Mouse (Mus musculus): ENCODE measurements around the gene Gimap3. TPM values are rescaled to one million over a fixed set of nuclear protein-coding genes. Genes with fewer than 3 reads are reported as not detected.

The Gimap3 gene
- polyA plus RNA-seq, 1 experiment from 2014 or later: 0.14 TPM

DNA sequence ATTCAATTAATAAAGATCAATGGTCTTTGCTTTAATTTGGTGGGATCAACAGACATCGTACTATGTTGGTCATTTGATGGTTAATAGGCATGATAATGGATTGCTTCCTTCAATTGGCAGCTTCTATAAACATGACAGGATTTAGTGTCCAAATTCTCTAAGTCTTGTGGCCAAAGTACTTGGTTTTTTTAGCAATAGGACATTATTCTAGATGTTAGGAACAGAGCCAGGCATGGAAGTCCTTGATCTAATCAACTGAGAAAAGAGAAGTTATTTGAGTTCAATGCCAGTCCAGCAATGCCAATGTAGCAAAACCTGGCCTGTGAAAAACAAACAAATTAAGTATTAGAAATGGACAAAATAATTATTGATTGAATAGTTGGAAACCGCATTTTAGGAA is 14.9 kb upstream of the Gimap3 start:
- 53% methylated on average over 2 of the region's 2 CpGs for WGBS
- no peak for ATAC-seq (ENCODE audit: insufficient read depth, low FRiP score)
- H3K4me2 ChIP-seq (ENCODE audit: low read depth, low read length): no peak overlapping the region
- H3K36me3 ChIP-seq (ENCODE audit: control insufficient read depth, insufficient read depth, low read length): no peaks in the 10 kb centered on the region
- no peak overlapping the region for H3K9ac ChIP-seq (ENCODE audit: low read length)
- H3K27me3 ChIP-seq (ENCODE audit: control insufficient read depth, insufficient read depth, low read length): no peaks in the 10 kb centered on the region
- H3K27ac ChIP-seq (ENCODE audit: low read length): 0 out of 2 replicates have a peak overlapping the region, but pooled peaks have one; percentile 26
- no peaks in the 10 kb centered on the region; the same call in 1 of the 2 replicates for H3K4me1 ChIP-seq (ENCODE audit: control insufficient read depth, insufficient read depth, low read length)
- 0 out of 2 replicates have a peak, but pooled peaks cover 2% of the 10 kb centered on the region for H3K9me3 ChIP-seq (replicated peaks; ENCODE audit: control insufficient read depth, low read length)
- H3K4me3 ChIP-seq (replicated peaks; ENCODE audit: low read length): no peak overlapping the region

DNA sequence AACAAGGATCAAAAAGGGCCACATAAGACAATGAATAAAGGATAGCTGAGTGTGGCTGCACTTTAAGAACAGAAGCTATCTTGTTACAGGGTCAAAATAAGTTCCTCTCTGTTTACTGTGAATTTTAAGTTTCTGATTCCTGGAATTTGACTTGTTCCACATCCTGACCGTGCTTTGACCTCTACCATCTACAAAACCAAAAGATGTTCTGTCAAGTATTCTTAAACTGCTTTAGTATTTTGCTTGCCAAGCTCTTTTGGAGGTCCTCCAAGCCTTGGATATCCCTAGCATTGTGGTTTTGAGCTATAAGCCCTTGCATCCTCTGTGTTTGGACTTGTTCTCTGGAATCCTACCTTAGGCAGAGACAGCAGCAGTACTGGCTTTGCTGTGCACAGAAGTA is 14.5 kb upstream of the Gimap3 start:
- 33% methylated on average over 1 of the region's 1 CpGs for WGBS
- H3K4me1 ChIP-seq (ENCODE audit: control insufficient read depth, insufficient read depth, low read length): no peaks in the 10 kb centered on the region; the same call in 1 of the 2 replicates
- 0 out of 2 replicates have a peak, but pooled peaks cover 4% of the 10 kb centered on the region for H3K9me3 ChIP-seq (replicated peaks; ENCODE audit: control insufficient read depth, low read length)
- H3K27ac ChIP-seq (ENCODE audit: low read length): 0 out of 2 replicates have a peak overlapping the region, but pooled peaks have one; percentile 26
- no peak overlapping the region for H3K9ac ChIP-seq (ENCODE audit: low read length)
- H3K36me3 ChIP-seq (ENCODE audit: control insufficient read depth, insufficient read depth, low read length): no peaks in the 10 kb centered on the region
- no peaks in the 10 kb centered on the region for H3K27me3 ChIP-seq (ENCODE audit: control insufficient read depth, insufficient read depth, low read length)
- peak; percentile 37; the same call in 1 of the 2 replicates for ATAC-seq (ENCODE audit: insufficient read depth, low FRiP score)
- H3K4me2 ChIP-seq (ENCODE audit: low read depth, low read length): no peak overlapping the region
- no peak overlapping the region for H3K4me3 ChIP-seq (replicated peaks; ENCODE audit: low read length)

DNA sequence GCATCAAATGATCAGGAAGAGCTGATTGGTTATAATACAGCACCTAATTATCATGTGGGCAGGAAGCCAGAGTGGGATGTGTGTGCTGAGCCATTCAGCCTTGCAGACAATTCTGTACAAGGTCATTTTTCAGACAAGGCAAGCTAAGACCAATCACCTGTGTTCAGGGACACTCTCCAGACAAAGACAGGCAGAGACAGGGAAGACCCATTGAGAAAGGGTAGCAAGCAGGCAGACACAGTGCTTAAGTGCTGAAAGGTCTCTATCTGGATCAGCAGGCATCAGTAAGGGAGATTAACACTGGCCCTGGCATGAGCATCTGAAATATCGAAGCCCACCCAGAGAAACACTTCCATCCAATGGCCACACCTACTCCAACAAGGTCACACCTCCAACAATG is 13.8 kb upstream of the Gimap3 start:
- H3K36me3 ChIP-seq (ENCODE audit: control insufficient read depth, insufficient read depth, low read length): no peaks in the 10 kb centered on the region
- no peak overlapping the region for H3K9ac ChIP-seq (ENCODE audit: low read length)
- H3K27me3 ChIP-seq (ENCODE audit: control insufficient read depth, insufficient read depth, low read length): no peaks in the 10 kb centered on the region
- 0 out of 2 replicates have a peak, but pooled peaks cover 4% of the 10 kb centered on the region for H3K9me3 ChIP-seq (replicated peaks; ENCODE audit: control insufficient read depth, low read length)
- no peaks in the 10 kb centered on the region; the same call in 1 of the 2 replicates for H3K4me1 ChIP-seq (ENCODE audit: control insufficient read depth, insufficient read depth, low read length)
- ATAC-seq (ENCODE audit: insufficient read depth, low FRiP score): no peak
- no peak overlapping the region for H3K27ac ChIP-seq (ENCODE audit: low read length)
- H3K4me2 ChIP-seq (ENCODE audit: low read depth, low read length): no peak overlapping the region
- no peak overlapping the region for H3K4me3 ChIP-seq (replicated peaks; ENCODE audit: low read length)
- 91% methylated on average over 1 of the region's 1 CpGs for WGBS

DNA sequence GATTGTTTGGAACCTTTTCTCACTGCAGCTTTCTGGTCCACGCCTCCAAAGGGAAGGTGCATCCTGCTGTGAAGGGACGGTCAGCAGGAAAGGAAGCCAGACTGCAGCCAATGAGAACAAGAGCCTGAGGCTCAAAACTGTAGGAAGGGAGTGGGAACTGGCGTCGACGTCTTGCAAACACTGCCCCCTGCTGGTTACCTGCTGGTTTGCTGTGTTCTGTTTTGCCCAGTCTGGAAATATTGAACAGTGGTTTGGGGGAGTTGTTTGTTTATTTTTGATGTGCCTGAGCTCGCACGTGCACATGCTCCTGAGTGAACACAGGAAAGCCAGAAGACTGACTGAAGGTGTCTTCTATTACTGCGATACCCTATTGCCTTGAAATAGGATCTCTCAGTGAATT is 1.4 kb upstream of the Gimap3 start:
- Histone ChIP-seq H3K27ac (ENCODE audit: low read length) (no peak overlapping the region), H3K9ac (ENCODE audit: low read length) (no peak overlapping the region), H3K27me3 (ENCODE audit: control insufficient read depth, insufficient read depth, low read length) (no peaks in the 10 kb centered on the region), H3K36me3 (ENCODE audit: control insufficient read depth, insufficient read depth, low read length) (no peaks in the 10 kb centered on the region), H3K9me3 (replicated peaks; ENCODE audit: control insufficient read depth, low read length) (no peaks in the 10 kb centered on the region), H3K4me3 (replicated peaks; ENCODE audit: low read length) (no peak overlapping the region), H3K4me2 (ENCODE audit: low read depth, low read length) (no peak overlapping the region), H3K4me1 (ENCODE audit: control insufficient read depth, insufficient read depth, low read length) (no peaks in the 10 kb centered on the region)
- 9% methylated on average over 8 of the region's 8 CpGs for WGBS
- peak; percentile 60; the same call in 1 of the 2 replicates for ATAC-seq (ENCODE audit: insufficient read depth, low FRiP score)

DNA sequence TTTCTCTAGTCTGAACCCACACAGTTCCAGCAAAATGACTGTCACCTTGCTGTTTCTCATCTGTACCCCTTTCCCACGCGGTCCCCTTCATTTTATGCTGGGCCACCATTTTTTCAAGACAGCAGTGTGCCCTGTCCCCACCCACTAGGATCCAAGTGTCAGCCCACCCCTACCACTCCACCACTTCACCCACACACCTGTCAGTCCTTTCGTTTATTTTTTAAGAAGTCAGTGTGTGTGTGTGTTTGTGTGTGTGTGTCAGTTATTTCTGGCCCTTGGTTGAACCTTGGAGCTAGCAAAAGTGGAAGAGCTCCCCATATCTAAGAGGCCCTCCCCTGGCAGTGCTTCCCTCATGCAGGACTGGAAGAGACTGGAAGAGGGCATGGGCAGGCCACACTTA is 1.7 kb downstream of the Gimap3 start:
- no peaks in the 10 kb centered on the region for H3K4me1 ChIP-seq (ENCODE audit: control insufficient read depth, insufficient read depth, low read length)
- no peak overlapping the region for H3K27ac ChIP-seq (ENCODE audit: low read length)
- H3K36me3 ChIP-seq (ENCODE audit: control insufficient read depth, insufficient read depth, low read length): no peaks in the 10 kb centered on the region
- H3K27me3 ChIP-seq (ENCODE audit: control insufficient read depth, insufficient read depth, low read length): no peaks in the 10 kb centered on the region
- H3K4me2 ChIP-seq (ENCODE audit: low read depth, low read length): no peak overlapping the region
- H3K4me3 ChIP-seq (replicated peaks; ENCODE audit: low read length): no peak overlapping the region
- H3K9me3 ChIP-seq (replicated peaks; ENCODE audit: control insufficient read depth, low read length): no peaks in the 10 kb centered on the region
- no peak for ATAC-seq (ENCODE audit: insufficient read depth, low FRiP score)
- WGBS: 72% methylated on average over 3 of the region's 3 CpGs
- H3K9ac ChIP-seq (ENCODE audit: low read length): no peak overlapping the region

DNA sequence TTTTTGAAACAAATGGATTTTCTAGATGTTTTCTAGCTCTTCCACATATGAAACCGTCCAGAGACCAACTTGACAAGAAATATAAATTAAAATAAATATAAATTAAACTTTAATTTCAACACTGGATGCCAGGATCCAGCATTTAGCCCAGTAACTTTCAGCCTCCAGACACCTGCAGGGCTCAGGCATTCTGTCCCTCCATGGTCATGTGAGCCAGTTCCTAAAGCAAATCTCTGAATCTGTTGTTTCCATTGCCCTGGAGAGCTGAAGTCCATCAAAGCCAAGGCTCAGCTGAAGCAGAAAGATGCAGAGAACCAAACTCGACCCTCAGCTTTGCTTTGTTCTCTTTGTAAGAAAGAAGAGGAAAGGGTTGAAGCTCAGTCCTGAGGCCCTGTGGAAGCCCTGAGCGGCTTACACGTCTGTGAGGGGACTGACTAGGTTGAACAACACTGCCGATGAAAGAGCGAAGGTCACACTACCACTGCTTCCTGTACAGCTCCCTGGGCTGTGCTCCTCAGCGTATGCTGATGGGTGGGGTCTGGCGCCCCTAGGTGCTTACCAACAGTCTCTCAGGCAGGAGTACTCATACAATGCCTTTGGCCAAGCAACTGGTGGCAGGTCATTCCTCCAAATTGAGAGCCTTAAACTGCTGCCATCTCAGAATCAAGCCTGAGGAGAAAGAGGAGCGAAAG is 2.3 kb downstream of the Gimap3 start:
- 61% methylated on average over 9 of the region's 9 CpGs for WGBS
- no peak overlapping the region for H3K4me2 ChIP-seq (ENCODE audit: low read depth, low read length)
- ATAC-seq (ENCODE audit: insufficient read depth, low FRiP score): no peak

DNA sequence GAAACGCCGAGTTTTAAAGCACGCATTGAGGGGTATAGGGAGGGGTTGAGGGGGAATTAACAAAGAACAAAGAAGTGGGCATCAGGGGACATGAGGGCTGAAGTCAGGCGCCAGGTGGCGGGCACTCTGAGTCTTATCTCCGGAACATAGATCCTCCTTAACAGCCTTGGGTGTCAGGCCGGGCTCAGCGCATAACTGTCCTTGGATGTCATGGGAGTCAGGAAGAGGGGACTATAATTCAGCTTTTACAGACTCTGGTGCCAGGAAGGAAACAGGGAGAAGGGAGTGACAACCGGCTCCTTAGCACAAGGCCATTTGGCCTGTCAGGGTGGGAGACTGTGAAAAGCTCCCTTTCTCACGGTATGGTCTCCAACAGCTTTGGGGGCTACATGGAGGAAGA is 6.2 kb downstream of the Gimap3 start:
- Histone ChIP-seq H3K9me3 (replicated peaks; ENCODE audit: control insufficient read depth, low read length) (no peaks in the 10 kb centered on the region), H3K9ac (ENCODE audit: low read length) (no peak overlapping the region), H3K36me3 (ENCODE audit: control insufficient read depth, insufficient read depth, low read length) (no peaks in the 10 kb centered on the region), H3K27ac (ENCODE audit: low read length) (no peak overlapping the region), H3K4me3 (replicated peaks; ENCODE audit: low read length) (no peak overlapping the region), H3K4me2 (ENCODE audit: low read depth, low read length) (no peak overlapping the region), H3K4me1 (ENCODE audit: control insufficient read depth, insufficient read depth, low read length) (no peaks in the 10 kb centered on the region), H3K27me3 (ENCODE audit: control insufficient read depth, insufficient read depth, low read length) (no peaks in the 10 kb centered on the region)
- 94% methylated on average over 10 of the region's 10 CpGs for WGBS
- ATAC-seq (ENCODE audit: insufficient read depth, low FRiP score): no peak

More for the DNA sequence above, 2.3 kb downstream of the Gimap3 start:
- H3K9me3 ChIP-seq (replicated peaks; ENCODE audit: control insufficient read depth, low read length): no peaks in the 10 kb centered on the region
- no peak overlapping the region for H3K9ac ChIP-seq (ENCODE audit: low read length)
- no peaks in the 10 kb centered on the region for H3K4me1 ChIP-seq (ENCODE audit: control insufficient read depth, insufficient read depth, low read length)
- no peaks in the 10 kb centered on the region for H3K27me3 ChIP-seq (ENCODE audit: control insufficient read depth, insufficient read depth, low read length)
- no peaks in the 10 kb centered on the region for H3K36me3 ChIP-seq (ENCODE audit: control insufficient read depth, insufficient read depth, low read length)
- H3K27ac ChIP-seq (ENCODE audit: low read length): no peak overlapping the region
- no peak overlapping the region for H3K4me3 ChIP-seq (replicated peaks; ENCODE audit: low read length)

DNA sequence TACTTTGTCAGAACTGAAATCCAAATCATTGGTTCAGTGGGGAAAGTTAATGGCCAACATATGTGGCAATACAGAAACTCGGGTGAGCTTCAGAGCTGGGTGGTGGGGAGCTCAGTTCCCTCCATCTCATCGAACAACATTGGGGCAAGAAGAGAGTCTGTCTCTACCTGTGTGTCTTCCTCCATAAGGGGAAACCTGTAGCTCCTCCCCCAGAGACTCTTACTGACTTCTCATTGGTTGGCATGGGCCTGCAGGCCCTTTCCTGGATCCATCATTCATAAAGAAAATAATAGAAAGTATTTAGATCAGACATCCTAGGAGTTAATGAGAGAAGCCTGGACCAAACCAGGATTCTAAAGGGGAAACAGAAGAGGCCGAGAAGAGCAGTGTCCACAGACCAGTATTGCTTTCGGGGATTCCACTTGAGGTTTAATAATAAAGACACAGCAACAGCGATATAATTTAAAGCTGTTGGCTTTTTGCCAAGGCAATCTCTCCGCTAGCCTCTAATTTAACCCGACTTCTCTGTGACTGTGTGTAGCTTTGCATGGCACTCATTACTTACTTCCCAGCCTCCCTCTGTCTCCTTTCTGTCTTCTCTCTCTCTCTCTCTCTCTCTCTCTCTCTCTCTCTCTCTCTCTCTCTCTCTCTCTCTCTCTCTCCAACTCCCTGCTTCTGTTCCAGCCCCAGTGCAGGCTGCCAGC is 6.9 kb downstream of the Gimap3 start:
- Histone ChIP-seq H3K4me3 (replicated peaks; ENCODE audit: low read length) (no peak overlapping the region), H3K27ac (ENCODE audit: low read length) (no peak overlapping the region), H3K36me3 (ENCODE audit: control insufficient read depth, insufficient read depth, low read length) (no peaks in the 10 kb centered on the region), H3K9me3 (replicated peaks; ENCODE audit: control insufficient read depth, low read length) (no peaks in the 10 kb centered on the region), H3K9ac (ENCODE audit: low read length) (no peak overlapping the region), H3K4me2 (ENCODE audit: low read depth, low read length) (no peak overlapping the region), H3K27me3 (ENCODE audit: control insufficient read depth, insufficient read depth, low read length) (no peaks in the 10 kb centered on the region), H3K4me1 (ENCODE audit: control insufficient read depth, insufficient read depth, low read length) (no peaks in the 10 kb centered on the region)
- 59% methylated on average over 7 of the region's 7 CpGs for WGBS
- no peak for ATAC-seq (ENCODE audit: insufficient read depth, low FRiP score)
